Mouse (Mus musculus) megakaryocyte-erythroid progenitor cell, adult 5 weeks (primary cell): ENCODE results near the gene Gm6760. TPM values are rescaled to one million over a fixed set of nuclear protein-coding genes. Genes with fewer than 3 reads are reported as not detected.

ENCODE experiments used
- polyA plus RNA-seq: library from polyadenylated mRNA; stranded (reverse); fragments of >175 nt; gene quantifications from 2 replicates; pipeline ENCODE4 v1.2.3, GENCODE M21; 2012

Gm6760 gene
- polyA plus RNA-seq, result not detected in 2 replicates

GRCm38 (mm10) chrX:64152098-64152497, at the start of gene Gm6760:
Gene Gm6760 (minus strand): TSS chrX:64152198.

DNA sequence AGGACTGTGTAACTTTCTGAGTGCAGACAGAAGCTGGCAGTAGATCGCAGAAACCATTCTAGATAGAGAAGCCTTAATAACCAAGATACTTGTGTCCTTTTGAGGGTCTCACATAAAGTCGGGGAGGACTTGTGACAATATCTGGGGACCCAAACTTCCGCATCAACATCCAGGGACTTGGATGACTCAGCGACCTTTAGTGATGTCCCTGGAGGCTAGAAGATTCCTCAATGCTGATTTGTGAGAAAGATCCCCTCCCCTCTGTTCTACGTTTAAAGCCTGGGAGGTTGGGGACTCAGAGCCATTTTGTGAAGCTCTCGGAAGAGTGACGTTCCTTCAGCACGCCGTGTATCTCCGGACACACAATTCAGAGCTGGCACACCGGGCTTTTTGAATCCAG, 21.2 kb upstream of the Gm6760 start, which contains the start of gene 3830417A13Rik:
Gene 3830417A13Rik, plus strand, starts transcription at position 301 of the 400 bp plus-strand sequence.

Other genes with a start within 250 kb of the Gm6760 start
- not detected in 2 replicates for gene 3830417A13Rik, start 21.4 kb upstream of the Gm6760 start, polyA plus RNA-seq
- gene Slitrk4, start 124.8 kb upstream of the Gm6760 start, polyA plus RNA-seq, result not detected in 2 replicates